Mouse (Mus musculus): ENCODE measurements at regions not wholly inside any gene's neighbourhood (a gene's known extent, or its start where the extent isn't known, plus 50 kb on each side); places are given as distances from the start of the nearest gene placed in this dataset.

DNA sequence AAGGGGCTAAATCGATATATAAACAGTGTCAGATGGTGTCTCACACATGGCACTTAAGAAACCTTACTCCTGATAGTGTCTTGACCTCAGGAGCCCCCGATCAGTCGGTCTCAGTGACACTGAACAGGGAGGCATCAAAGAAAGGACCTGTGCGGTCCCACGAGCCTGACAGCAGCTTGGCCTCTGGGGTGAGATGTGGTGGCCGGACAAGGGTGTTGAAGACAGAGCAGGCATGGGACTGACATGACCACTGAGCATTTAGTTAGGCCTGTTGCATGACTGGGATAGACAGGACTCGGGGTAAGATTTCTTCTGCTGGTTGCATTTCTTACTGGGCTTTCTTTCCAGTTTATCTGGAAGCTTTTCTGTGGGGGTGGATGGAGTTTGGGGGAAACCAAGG lies 99.3 kb upstream of the Jag1 start:
- Histone ChIP-seq H3K27me3 (ENCODE audit: control insufficient read depth, insufficient read depth, insufficient read length) (no peaks in the 10 kb centered on the region), H3K4me2 (ENCODE audit: low read depth) (no peak overlapping the region), H3K79me2 (ENCODE audit: control insufficient read depth, insufficient read depth) (no peaks in the 10 kb centered on the region), H3K36me3 (ENCODE audit: control insufficient read depth, insufficient read depth) (no peaks in the 10 kb centered on the region), H3K4me3 (no peak overlapping the region), H3ac (ENCODE audit: control insufficient read depth, insufficient read length) (no peak overlapping the region)
- TF ChIP-seq MYOD1 (IDR thresholded peaks at IDR 0.05; ENCODE audit: control insufficient read depth in 1 of 3, insufficient read length in 2 of 3, low read depth in 2 of 3): no peak
- no peak for TF ChIP-seq MYOG (IDR thresholded peaks at IDR 0.05; ENCODE audit: control insufficient read depth in 1 of 3, insufficient read depth in 1 of 3, insufficient read length in 2 of 3, low read depth in 2 of 3)
- TF ChIP-seq REST (IDR thresholded peaks at IDR 0.05; ENCODE audit: insufficient read depth, insufficient read length): no peak
- no peak for TF ChIP-seq TCF3 (IDR thresholded peaks at IDR 0.05; ENCODE audit: insufficient read length, low read depth)
- no peak for TF ChIP-seq TCF12 (IDR thresholded peaks at IDR 0.05; ENCODE audit: insufficient read depth, poor library complexity, severe bottlenecking)
- TF ChIP-seq SRF (IDR thresholded peaks at IDR 0.05; ENCODE audit: control insufficient read depth, insufficient read length, low read depth): no peak
- no peak for TF ChIP-seq E2F4 (IDR thresholded peaks at IDR 0.05; ENCODE audit: insufficient read depth)
- TF ChIP-seq CEBPB (IDR thresholded peaks at IDR 0.05; ENCODE audit: insufficient read depth, poor library complexity, severe bottlenecking): no peak
- TF ChIP-seq POLR2A (IDR thresholded peaks at IDR 0.05; ENCODE audit: insufficient read length, low read depth): no peak
- no peak for TF ChIP-seq MAX (IDR thresholded peaks at IDR 0.05; ENCODE audit: low read depth)
- TF ChIP-seq POLR2AphosphoS2 (IDR thresholded peaks at IDR 0.05; ENCODE audit: insufficient read length, low read depth): no peak
- TF ChIP-seq USF1 (IDR thresholded peaks at IDR 0.05; ENCODE audit: low read depth): no peak

DNA sequence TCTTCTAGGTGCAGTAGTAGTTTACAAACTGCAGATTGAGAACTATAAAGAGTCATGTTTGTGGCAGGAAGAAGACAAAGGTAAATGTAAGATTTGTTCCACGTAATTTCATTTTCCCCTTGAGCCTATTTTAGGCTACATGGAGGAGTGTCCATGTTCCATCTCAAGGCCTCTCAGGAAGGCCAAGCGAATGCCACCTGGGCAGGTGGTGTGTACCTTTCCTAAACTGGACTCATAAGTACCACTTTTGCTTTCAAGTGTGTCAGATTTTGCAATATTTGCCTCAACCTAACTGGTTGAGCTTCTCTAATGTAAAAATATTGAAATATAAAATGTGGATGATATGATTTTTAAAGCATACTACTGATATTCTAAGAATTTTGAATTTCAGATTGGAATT lies 91.4 kb upstream of the Jag1 start:
- TF ChIP-seq MYOG (IDR thresholded peaks at IDR 0.05; ENCODE audit: control insufficient read depth in 1 of 3, insufficient read depth in 1 of 3, insufficient read length in 2 of 3, low read depth in 2 of 3) (no peak), E2F4 (IDR thresholded peaks at IDR 0.05; ENCODE audit: insufficient read depth) (no peak), REST (IDR thresholded peaks at IDR 0.05; ENCODE audit: insufficient read depth, insufficient read length) (no peak), MAX (IDR thresholded peaks at IDR 0.05; ENCODE audit: low read depth) (no peak), CEBPB (IDR thresholded peaks at IDR 0.05; ENCODE audit: insufficient read depth, poor library complexity, severe bottlenecking) (no peak), TCF12 (IDR thresholded peaks at IDR 0.05; ENCODE audit: insufficient read depth, poor library complexity, severe bottlenecking) (no peak), USF1 (IDR thresholded peaks at IDR 0.05; ENCODE audit: low read depth) (no peak), POLR2A (IDR thresholded peaks at IDR 0.05; ENCODE audit: insufficient read length, low read depth) (no peak)
- no peaks in the 10 kb centered on the region for H3K36me3 ChIP-seq (ENCODE audit: control insufficient read depth, insufficient read depth)
- no peak overlapping the region for H3K4me3 ChIP-seq
- H3ac ChIP-seq (ENCODE audit: control insufficient read depth, insufficient read length): no peak overlapping the region
- no peaks in the 10 kb centered on the region for H3K27me3 ChIP-seq (ENCODE audit: control insufficient read depth, insufficient read depth, insufficient read length)
- no peaks in the 10 kb centered on the region for H3K79me2 ChIP-seq (ENCODE audit: control insufficient read depth, insufficient read depth)
- no peak overlapping the region for H3K4me2 ChIP-seq (ENCODE audit: low read depth)

DNA sequence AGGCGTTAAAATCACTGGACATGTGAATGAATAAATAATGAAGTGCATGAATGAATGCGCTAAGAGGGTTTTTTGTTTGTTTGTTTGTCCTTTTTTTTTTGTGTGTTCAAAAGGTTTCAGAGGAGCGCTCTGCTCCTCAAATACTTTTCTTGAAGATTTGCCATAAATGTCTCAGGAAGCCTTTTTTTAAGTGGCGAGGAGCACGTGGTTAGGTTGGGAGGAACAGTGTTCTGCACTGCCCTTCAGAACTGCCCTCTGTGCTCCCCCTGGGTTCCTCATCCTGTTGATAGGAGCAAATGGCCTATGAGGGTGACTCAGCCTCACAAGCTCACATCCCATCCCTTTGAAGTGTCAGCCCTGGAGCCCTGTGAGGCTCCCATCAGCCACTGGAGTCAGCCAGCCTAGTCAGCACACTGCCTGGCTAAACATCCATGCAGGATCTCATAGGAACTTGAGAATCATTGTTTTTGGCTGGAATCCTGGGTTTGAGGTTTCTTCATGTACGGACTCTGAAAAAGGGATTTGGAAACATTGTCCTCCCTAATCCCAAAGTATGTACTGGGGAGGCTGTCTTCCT lies 87.9 kb upstream of the Jag1 start:
- no peaks in the 10 kb centered on the region for H3K79me2 ChIP-seq (ENCODE audit: control insufficient read depth, insufficient read depth)
- no peaks in the 10 kb centered on the region for H3K36me3 ChIP-seq (ENCODE audit: control insufficient read depth, insufficient read depth)
- H3ac ChIP-seq (ENCODE audit: control insufficient read depth, insufficient read length): no peak overlapping the region
- H3K4me2 ChIP-seq (ENCODE audit: low read depth): peak overlapping the region; percentile 15
- TF ChIP-seq SRF (IDR thresholded peaks at IDR 0.05; ENCODE audit: control insufficient read depth, insufficient read length, low read depth): no peak
- peak; percentile 51 for TF ChIP-seq USF1 (IDR thresholded peaks at IDR 0.05; ENCODE audit: low read depth)
- no peak for TF ChIP-seq REST (IDR thresholded peaks at IDR 0.05; ENCODE audit: insufficient read depth, insufficient read length)
- no peaks in the 10 kb centered on the region for H3K27me3 ChIP-seq (ENCODE audit: control insufficient read depth, insufficient read depth, insufficient read length)
- H3K4me3 ChIP-seq: no peak overlapping the region

DNA sequence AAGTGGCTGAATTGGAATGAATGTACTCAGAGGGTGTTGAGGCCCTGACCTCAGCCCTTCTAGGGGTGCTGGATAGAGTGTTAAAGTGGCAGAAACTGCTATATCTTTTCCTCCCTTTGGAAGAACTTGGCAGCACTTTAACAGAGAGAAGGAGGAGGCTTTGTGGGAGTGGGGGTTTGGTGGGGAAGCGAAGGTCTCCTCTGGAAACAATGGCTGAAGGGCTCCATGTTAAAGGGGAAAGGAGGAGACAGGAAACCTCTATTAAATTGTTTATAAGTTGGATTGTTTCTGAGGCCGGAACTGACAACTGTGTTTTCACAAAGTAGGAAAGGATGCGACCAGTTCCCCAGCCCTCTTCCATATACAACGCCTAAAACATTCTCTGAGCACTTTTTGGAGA lies 83.7 kb upstream of the Jag1 start:
- no peak for TF ChIP-seq TCF12 (IDR thresholded peaks at IDR 0.05; ENCODE audit: insufficient read depth, poor library complexity, severe bottlenecking)
- TF ChIP-seq MYOD1 (IDR thresholded peaks at IDR 0.05; ENCODE audit: control insufficient read depth in 1 of 3, insufficient read length in 2 of 3, low read depth in 2 of 3): no peak
- TF ChIP-seq MYOG (IDR thresholded peaks at IDR 0.05; ENCODE audit: control insufficient read depth in 1 of 3, insufficient read depth in 1 of 3, insufficient read length in 2 of 3, low read depth in 2 of 3): no peak
- TF ChIP-seq CEBPB (IDR thresholded peaks at IDR 0.05; ENCODE audit: insufficient read depth, poor library complexity, severe bottlenecking): no peak
- TF ChIP-seq MAX (IDR thresholded peaks at IDR 0.05; ENCODE audit: low read depth): no peak
- TF ChIP-seq TCF3 (IDR thresholded peaks at IDR 0.05; ENCODE audit: insufficient read length, low read depth): no peak
- TF ChIP-seq POLR2A (IDR thresholded peaks at IDR 0.05; ENCODE audit: insufficient read length, low read depth): no peak
- no peak for TF ChIP-seq E2F4 (IDR thresholded peaks at IDR 0.05; ENCODE audit: insufficient read depth)
- TF ChIP-seq SRF (IDR thresholded peaks at IDR 0.05; ENCODE audit: control insufficient read depth, insufficient read length, low read depth): no peak
- no peak for TF ChIP-seq POLR2AphosphoS2 (IDR thresholded peaks at IDR 0.05; ENCODE audit: insufficient read length, low read depth)
- TF ChIP-seq USF1 (IDR thresholded peaks at IDR 0.05; ENCODE audit: low read depth): no peak
- TF ChIP-seq REST (IDR thresholded peaks at IDR 0.05; ENCODE audit: insufficient read depth, insufficient read length): no peak
- Histone ChIP-seq H3K79me2 (ENCODE audit: control insufficient read depth, insufficient read depth) (no peaks in the 10 kb centered on the region), H3K27me3 (ENCODE audit: control insufficient read depth, insufficient read depth, insufficient read length) (no peaks in the 10 kb centered on the region), H3ac (ENCODE audit: control insufficient read depth, insufficient read length) (no peak overlapping the region), H3K36me3 (ENCODE audit: control insufficient read depth, insufficient read depth) (no peaks in the 10 kb centered on the region), H3K4me3 (no peak overlapping the region), H3K4me2 (ENCODE audit: low read depth) (no peak overlapping the region)

DNA sequence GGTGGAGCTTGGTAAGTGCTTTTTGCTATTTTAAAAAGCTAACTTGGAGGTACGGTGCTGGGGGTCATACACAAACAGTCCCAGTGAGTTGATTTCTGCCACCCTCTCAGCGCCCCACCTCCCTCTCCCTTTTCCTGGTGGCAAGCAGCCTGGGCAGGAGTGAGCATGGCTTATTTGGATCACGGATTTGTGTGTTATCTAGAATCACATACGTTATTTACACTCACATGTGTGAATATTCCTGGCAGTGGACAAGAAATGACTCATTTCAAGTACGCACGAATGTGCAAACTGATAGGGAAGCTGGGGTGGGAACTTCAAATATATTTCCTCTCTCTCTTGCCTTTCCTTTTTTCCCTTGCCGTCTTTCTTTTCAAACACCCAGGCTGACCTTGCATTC lies 75.7 kb upstream of the Jag1 start:
- Histone ChIP-seq H3K79me2 (ENCODE audit: control insufficient read depth, insufficient read depth) (no peaks in the 10 kb centered on the region), H3ac (ENCODE audit: control insufficient read depth, insufficient read length) (no peak overlapping the region), H3K36me3 (ENCODE audit: control insufficient read depth, insufficient read depth) (no peaks in the 10 kb centered on the region), H3K4me2 (ENCODE audit: low read depth) (no peak overlapping the region), H3K4me3 (no peak overlapping the region), H3K27me3 (ENCODE audit: control insufficient read depth, insufficient read depth, insufficient read length) (no peaks in the 10 kb centered on the region)
- no peak for TF ChIP-seq POLR2AphosphoS2 (IDR thresholded peaks at IDR 0.05; ENCODE audit: insufficient read length, low read depth)
- TF ChIP-seq TCF3 (IDR thresholded peaks at IDR 0.05; ENCODE audit: insufficient read length, low read depth): no peak
- TF ChIP-seq REST (IDR thresholded peaks at IDR 0.05; ENCODE audit: insufficient read depth, insufficient read length): no peak
- TF ChIP-seq CEBPB (IDR thresholded peaks at IDR 0.05; ENCODE audit: insufficient read depth, poor library complexity, severe bottlenecking): no peak
- no peak for TF ChIP-seq POLR2A (IDR thresholded peaks at IDR 0.05; ENCODE audit: insufficient read length, low read depth)
- no peak for TF ChIP-seq USF1 (IDR thresholded peaks at IDR 0.05; ENCODE audit: low read depth)
